Mouse (Mus musculus) stomach, postnatal 0 days (tissue): ENCODE results near the gene Rsph10b.

Experiments used
- CTCF ChIP-seq: IDR thresholded peaks from 2 replicates; pipeline ENCODE4 v1.5.1; 2016; ENCODE audit warnings: antibody characterized with exemption, low read depth, mild to moderate bottlenecking, moderate library complexity
- EP300 ChIP-seq: optimal IDR thresholded peaks from 2 replicates; pipeline ENCODE3; 2016; ENCODE audit warnings: antibody characterized with exemption

GRCm38 (mm10) chr5:143927875-143928274 is 5.0 kb upstream of the Rsph10b start, which contains the start of gene Gm42421:
- no peak for TF ChIP-seq CTCF
- no peak for TF ChIP-seq EP300
